Mouse (Mus musculus) stomach, postnatal 0 days (tissue): Measurements from ENCODE around the gene Klhl42.

Source experiments
- CTCF ChIP-seq: IDR thresholded peaks from 2 replicates; pipeline ENCODE4 v1.5.1; 2016; ENCODE audit warnings: antibody characterized with exemption, low read depth, mild to moderate bottlenecking, moderate library complexity
- EP300 ChIP-seq: optimal IDR thresholded peaks from 2 replicates; pipeline ENCODE3; 2016; ENCODE audit warnings: antibody characterized with exemption

DNA sequence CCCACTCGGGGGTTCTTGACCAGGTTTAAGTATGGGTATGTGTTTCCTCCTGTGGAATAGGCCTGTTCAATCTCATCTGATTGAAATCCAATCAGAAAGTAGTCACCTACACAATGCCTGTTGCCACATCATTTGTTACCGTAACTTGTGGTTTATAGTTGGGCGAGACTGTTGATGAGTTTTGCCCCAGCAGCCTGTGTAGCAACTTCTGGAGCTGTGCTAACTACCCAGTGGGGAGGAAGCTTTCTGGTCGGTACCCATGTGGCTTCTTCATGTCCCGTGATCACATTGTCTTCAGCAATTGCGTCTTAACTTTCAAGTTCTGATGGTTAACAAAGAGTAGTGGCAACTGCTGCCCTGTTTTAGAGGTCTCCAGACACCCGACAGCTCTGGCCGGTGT, 39.5 kb upstream of the Klhl42 start:
- TF ChIP-seq CTCF = no peak
- no peak for TF ChIP-seq EP300
